Mouse (Mus musculus): Measurements from ENCODE around the gene Erp29.
A peak's percentile ranks its signal among the peaks of the same experiment; 100 is the strongest.

Gene Erp29

DNA sequence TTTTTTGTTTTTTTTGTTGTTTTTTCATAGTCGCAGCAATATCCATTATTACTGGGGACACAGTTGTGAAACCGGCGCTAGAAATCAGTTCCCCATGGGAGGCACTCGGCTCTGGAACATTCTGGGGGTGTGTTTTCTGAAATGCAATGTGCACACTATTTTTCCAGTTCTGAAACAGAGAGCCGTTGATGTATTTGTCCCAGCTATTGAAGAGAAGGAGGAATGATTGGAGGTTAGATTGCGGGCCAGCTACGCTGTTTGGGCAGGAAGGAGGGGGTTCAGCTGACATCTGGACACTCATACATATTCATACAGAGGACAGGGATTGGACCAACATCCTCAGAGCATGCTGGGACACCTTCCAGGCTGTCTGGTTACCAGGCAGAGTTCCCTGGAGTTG is 63.2 kb downstream of the Erp29 start:
- no peak for DNase-seq (ENCODE audit: low read depth, low spot score)

DNA sequence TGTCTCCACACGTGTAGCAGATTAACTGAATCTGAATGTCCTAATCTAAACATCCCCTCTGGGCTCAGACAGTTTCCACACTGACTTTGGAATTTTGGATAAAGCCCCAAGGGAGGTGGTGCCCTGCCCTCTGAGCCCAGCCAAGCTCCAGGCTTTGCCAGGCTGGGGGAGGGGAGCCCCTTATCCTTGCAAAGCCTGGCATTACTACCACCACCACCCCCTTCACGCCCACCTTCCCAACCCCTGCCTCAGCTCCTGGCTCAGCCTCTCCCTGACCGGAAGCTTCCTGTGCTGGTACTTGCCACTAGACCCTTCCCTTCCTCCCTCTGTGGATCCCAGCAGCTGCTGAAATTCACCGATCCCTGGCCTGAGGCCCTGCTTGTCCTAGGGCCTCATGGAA is 65.2 kb downstream of the Erp29 start:
- no peak for DNase-seq (ENCODE audit: low read depth, low spot score)

DNA sequence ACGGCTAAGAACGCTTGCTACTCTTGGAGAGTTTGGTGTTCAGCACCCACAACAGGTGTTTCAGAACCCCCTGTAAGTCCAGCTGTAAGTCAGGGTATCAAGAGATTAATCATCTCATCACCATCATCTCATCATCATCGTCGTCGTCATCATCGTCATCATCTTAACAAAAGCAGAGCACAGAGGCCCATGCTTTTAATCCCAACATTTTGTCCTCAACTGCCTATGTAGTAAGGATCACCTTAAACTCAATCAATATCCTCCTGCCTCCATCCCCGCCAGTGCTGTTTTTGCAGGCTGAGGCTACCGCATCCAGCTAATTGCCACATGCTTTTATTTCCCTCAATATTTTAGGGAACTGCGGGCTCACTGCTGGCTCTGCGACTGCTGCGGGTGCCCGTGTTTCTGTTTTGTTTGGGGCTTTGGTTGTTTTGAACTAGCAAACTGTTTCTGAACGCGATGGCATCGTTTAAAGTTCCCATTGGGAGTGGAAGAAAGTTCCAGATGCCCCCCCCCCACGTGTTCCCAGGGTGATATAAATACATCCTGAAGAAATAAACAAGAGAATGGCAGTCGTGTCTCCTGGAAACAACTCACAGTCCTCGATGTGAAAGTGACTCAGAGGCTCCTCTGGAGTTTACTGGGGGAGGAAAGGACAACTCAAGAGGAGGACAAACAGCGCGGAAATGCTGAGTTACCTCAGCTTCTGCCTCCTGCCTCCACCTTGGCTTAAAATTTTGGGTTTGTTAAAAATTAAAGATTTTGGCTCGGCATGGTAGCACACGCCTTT is 66.0 kb downstream of the Erp29 start:
- no peak for DNase-seq (ENCODE audit: low read depth, low spot score)

DNA sequence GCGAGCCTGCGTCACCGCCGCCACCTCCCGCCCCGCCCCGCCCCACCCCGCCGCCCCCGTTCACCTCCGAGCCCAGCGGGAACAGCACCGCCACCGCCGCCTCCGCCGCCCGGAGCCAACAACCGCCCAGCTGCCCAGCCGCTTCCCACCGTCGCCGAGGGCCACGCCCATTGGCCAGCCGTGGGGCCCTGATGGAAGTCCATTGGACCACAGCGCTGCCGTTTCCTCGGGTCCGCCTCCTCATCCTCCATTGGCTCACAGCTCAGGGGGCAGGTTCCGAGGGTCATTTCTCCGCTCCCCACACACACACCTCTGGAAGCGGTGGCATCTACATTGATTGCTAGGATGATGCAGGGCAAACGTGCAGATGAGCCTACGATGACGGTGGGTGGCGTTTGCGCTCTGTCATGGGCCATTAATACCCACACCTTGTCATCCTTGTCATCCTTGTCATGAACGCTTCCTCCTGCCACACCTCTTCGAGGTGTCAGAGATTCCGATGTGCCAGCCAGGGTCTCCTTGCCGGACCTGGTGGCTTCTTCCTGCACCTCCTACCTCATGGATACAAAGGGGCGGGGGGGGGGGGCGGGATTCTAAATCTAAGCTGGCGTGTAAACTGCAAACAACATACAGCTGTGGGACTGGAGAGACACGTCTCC is 66.7 kb downstream of the Erp29 start, which contains the start of gene Trafd1:
Gene Trafd1, minus strand, starts transcription at position 172 of the 659 bp plus-strand sequence.
- DNase-seq (ENCODE audit: low read depth, low spot score): peak; percentile 94

DNA sequence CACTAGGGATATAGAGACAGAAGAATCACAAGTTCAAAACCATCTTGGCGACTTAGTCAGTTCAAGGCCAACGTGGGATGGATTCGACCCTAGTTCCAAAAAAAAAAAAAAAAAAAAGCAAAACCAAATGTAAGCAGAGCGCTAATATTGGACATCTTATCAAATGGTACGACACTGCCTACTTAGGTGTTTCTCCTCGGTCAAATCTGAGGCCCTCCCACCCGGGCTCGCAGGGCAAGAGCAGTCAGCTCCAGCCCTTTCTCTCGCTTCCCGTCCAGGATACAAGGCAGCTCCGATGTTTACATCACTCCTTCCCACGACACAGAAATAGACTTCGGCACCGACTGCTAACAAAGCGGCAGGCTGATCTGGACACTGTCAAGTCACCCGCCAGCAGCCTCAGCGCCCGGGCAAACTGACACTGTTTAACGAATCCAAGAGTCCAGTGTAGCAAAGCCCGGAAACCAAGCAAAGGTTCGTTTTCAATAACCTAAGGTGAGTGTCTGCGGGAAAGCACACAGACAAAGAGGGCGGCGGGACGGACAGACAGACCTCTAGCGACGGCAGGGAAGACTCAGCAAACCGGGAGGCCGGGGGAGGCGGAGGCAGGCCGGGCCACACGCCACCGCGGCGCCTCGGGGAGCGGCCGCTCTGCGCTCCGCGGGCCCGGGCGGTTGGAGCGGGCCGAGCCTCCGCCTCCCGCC is 67.4 kb downstream of the Erp29 start:
- DNase-seq (ENCODE audit: low read depth, low spot score): peak; percentile 54

DNA sequence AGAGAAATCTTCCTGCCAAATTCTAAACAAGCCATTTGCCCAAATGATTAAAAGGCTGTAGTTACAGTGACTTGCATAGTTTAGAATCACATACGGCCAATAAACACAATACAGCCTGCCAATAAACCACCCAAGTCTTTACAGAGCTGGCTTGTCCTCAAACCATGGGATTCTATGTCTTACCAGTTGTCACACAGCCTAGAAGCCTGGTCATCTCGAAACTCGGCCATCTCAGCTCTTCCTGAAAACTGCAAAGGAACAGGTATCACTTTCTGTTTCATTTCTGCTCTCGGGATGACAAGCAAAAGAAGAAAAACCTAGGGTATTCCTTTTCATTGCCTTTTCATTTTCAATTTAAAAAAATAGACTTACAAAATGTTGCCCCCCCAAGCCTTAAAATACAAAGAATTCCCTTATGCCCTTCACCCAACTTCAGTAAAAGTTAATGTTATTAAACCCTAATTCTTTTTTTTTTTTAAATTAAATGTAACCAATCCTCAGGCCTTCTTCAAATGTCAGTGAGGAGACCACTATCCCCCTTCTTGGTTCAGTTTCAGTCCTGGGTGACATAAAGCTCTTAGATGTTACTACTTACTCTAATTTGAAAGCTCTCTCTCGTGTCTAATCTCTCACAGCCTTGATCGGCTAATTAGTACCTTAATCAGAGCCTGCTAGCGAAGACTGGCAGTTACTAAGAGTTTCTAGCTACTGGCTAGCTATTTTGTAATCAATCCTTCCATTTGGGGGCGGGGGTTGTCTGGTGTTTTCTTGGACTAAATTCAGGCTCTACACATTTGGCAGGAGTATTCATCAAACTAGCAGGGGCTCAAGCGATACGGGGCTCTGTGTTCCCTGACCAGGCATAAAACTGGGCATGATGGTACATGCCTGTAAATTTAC is 68.2 kb downstream of the Erp29 start:
- no peak for DNase-seq (ENCODE audit: low read depth, low spot score)

DNA sequence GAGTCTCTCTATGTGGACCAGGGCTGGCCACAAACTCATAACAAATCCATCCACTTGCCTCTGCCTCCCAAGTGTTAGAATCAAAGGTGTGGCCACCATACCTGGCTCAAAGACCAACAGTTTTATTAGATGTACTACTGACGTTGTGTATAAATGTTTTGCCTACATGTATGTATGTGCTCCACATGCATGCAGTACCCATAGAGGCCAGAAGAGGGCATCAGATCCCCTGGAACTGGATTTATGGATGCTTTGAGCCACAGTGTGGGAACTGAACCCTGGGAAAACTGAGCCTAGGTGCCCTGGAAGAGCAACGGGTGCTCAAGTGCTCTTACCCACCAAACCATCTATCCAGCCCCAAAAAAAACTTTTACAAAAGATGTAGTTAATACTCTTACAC is 71.6 kb downstream of the Erp29 start:
- DNase-seq (ENCODE audit: low read depth, low spot score): peak; percentile 79

DNA sequence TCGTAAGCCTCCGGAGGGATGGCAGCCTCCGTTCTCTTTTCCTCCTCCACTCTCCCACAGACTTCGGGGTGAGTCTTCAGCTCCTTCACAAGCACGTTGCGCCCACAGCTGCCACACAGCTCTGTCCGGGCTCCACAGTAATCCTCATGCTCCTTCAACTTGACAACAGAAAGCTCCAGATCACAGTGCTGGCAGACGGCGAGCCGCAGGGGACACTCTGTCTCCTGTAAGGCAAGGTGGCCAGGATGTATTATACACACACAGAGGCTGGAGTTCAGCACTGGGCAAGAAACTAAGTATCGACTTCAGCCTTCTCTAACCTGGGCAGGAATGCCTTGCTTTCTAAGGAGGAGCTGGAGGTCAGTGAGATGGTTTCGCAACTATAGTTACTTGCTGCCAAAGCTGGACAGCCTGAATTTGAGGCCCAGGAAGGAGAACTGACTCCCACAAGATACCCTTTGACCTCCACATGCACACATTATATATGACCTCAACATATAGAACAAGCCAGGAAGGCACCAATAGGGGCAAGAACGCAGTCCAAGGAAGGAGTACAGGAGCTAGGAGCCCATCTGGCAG is 73.5 kb downstream of the Erp29 start:
- no peak for DNase-seq (ENCODE audit: low read depth, low spot score)

Measured in ZHBTc4 (cell line).